Mouse (Mus musculus): ENCODE results near the gene Defb7. TPM values are rescaled to one million over a fixed set of nuclear protein-coding genes. Genes with fewer than 3 reads are reported as not detected.
A peak's percentile ranks its signal among the peaks of the same experiment; 100 is the strongest.

Defb7 gene
- total RNA-seq (2021), result not detected

DNA sequence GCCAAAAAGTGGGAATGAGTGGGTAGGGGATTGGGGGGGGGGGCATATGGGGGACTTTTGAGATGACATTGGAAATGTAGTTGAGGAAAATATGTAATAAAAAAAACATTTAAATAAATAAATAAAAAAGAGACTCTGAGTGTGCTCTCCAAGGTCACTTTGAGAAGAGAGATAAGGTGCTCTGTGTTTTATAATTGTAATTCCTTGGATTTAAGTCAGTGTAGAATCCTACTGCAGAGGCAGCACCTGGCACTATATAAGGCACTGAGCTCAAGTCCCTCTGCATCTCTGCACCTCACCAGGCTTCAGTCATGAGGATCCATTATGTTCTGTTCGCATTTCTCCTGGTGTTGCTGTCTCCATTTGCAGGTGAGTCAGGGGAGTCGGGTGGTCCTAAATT lies at the start of gene Defb7:
Gene Defb7 (plus strand): TSS at position 301 of the 400 bp plus-strand sequence.
- intact Hi-C loops (cut with DNase I), result no loop called here
- DNase-seq, result no peak

DNA sequence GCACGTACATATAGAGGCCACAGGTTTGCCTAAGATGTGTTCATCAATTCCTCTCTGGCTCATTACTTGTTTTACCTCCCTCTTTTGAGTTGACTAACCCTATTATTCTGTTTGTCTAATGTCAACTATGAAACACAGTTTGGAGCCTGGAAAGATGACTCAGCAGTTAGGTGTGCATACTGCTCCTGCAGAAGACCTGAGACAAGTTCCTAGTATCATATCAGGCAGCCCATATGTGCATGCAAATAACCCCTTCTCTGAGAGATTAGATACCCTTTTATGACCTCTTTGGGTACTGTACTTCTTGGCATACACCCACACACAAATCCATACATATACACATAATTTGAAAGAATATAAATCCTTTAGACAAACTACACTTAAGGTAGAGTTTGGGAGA lies 48.5 kb upstream of the Defb7 start:
- intact Hi-C loops (cut with DNase I), result no loop called here
- no peak for DNase-seq

DNA sequence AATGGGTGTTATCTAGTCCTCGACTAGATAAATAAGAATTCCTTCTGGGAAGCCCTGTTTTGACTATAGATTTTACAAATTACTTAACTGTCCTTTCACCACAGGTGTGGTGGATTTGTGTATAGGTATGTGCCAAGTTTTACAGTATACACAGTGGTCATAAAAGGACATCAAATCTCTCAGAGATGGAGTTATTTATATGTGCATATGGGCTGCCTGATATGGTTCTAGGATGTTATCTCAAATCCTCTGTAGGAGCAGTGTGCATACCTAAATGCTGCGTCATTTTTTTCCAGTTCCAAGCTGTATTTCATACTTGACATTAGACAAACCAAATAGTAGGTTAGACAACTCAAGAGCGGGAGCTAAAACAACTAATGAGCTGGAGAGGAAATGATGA lies 33.5 kb upstream of the Defb7 start:
- intact Hi-C loops (cut with DNase I), result no loop called here

DNA sequence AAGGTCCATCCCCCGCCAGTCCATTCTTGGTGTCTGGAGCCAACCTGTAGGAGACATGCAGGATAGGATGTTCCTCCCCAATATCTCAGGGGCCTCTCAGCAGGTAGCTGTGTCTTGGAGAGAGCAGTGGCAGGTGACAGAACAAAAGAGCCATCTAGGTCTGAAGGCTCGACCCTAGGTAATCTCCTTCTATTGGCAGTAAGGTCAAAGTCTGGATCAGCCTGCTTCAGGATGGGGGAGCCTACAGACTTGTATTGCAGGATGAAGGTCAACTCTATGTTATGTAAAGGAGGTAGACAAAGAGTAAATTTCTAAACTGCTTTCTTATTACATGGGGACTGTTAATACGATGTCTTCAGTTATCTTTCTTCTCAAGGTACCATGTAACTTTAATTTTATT lies 25.9 kb upstream of the Defb7 start:
- intact Hi-C loops (cut with DNase I), result no loop called here
- DNase-seq, result no peak

More for the DNA sequence above, 33.5 kb upstream of the Defb7 start:
- no peak for DNase-seq

DNA sequence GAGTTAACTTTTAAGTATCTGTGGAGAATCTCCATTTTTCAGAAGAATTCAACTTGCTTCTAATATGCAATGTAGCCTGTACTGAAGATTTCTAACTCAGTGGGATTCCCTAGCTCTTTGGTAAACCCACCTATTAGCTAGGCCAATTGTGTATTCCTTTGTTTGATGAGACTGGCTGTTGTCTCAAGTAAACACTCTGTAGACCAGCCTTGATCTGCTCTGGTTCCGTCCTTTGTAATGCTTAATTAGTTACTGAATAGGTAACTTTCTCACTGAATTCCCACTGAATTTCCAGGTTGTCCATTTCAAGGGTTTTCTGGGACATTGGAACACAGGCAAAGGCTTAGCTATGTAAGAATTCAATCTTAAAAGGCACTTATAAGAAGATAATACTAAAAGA lies 5.6 kb downstream of the Defb7 start:
- DNase-seq, result no peak
- intact Hi-C loops (cut with DNase I), result no loop called here

DNA sequence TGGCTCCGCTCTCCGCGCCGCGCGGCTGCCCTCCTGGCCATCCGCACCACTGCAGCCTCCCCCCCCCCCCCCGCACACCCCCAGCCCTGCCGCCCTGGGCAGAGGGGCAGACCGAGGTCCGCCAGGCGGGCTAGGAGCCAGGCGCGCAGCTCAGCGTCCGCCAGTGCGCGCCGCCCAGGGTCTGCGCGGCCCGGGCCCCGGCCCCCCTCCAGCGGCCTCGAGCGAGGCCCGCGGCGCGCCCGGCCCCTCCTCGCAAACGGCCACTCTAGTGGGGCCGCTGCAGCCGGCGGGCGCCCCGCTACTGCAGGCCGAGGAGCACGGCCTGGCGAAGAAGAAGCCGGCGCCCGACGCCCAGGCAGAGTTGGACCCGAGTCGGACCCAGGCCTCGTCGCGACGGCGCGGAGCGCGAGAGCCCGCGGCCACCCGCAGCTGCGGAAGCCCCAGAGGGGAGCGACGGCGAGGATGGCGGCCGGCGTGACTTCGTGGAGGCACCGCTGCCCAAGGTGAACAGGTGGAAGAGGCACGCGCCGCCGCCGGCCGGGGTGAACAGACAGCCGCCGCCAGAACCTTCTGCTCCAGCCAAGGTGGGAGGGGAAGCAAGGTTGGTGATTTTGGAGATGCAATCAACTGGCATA lies 40.4 kb downstream of the Defb7 start:
- peak; percentile 3 for DNase-seq
- intact Hi-C loops (cut with DNase I), result no loop called here

DNA sequence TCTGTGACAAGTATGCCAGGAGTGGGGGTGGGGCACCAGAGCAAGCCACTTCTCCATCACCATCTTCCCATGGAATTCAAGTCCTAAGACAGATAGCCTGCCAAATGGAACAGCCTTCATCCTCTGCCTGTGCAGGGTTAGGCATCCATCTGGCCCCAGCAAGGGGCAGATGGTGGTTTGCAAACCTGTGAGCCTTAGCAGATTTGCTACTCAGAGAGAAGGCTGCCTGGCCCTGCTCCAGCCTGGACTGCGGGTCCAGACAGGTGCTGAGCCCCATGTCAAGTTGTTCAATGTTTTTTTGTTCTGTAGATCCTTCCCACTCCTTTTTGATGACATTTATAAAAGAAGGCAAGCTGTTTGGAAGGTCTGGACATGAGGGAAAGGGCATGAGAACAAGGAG lies 45.5 kb downstream of the Defb7 start:
- intact Hi-C loops (cut with DNase I), result loop anchor here (10.0 kb wide), 1 partner anchor 74 kb away; no protein-coding TSS in a partner anchor
- peak; percentile 21 for DNase-seq

Small RNA genes lying within 50 kb of the gene (microRNA-seq; reads per million reads assigned to microRNA genes)
- gene Gm27288, result not detected
- not detected for gene Gm27852

Other genes starting within 250 kb of the Defb7 start
- gene Defb5, start 247.5 kb upstream of the Defb7 start, total RNA-seq (2021), result not detected
- gene Defb3, start 201.7 kb upstream of the Defb7 start, total RNA-seq (2021), result not detected
- gene Defb8, start 47.5 kb upstream of the Defb7 start, total RNA-seq (2021), result not detected
- not detected for gene 4930467E23Rik, start 234.5 kb downstream of the Defb7 start, total RNA-seq (2021)

Measured in left cerebral cortex, postnatal 4 days (tissue).